Mouse (Mus musculus): ENCODE results near the gene Igf2r.

Igf2r gene

DNA sequence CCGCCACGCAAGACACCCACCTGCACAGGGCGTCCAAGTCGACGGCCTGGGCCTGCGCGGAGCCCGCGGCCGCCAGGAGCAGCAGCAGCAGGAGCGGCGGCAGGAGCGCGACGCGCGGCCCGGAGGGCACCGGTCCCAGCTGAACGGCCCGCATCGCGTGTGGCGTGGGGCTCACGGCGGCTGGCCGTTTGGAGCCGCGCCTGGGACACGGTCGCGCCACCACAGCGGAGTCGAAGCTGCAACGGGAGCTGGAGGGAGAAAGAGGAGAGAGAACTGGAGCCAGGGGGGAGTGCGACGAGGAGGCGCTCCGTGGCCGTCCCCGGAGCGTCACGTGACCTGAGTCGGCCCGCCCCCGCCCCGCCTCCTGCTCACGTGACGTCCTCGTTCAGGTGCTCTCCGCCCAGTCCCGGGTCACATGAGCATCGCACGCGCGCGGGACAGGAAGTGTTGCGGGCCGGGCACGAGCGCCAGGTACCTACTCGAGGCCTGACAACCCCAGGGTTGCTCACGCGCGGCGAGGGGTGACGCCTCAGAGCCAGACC lies at the start of gene Igf2r:
Igf2r (minus strand) TSS at position 285 of the 542 bp plus-strand sequence.
- DNase-seq (ENCODE audit: low spot score in 2 of 2), result peak in 1 of 2 experiments; percentile 76

GRCm38 (mm10) chr17:12815885-12816284 lies 46.4 kb upstream of the Igf2r start:
- no peak for DNase-seq (ENCODE audit: low spot score in 2 of 2)

GRCm38 (mm10) chr17:12814502-12814901 lies 45.0 kb upstream of the Igf2r start:
- DNase-seq (ENCODE audit: low spot score in 2 of 2), result no peak

DNA sequence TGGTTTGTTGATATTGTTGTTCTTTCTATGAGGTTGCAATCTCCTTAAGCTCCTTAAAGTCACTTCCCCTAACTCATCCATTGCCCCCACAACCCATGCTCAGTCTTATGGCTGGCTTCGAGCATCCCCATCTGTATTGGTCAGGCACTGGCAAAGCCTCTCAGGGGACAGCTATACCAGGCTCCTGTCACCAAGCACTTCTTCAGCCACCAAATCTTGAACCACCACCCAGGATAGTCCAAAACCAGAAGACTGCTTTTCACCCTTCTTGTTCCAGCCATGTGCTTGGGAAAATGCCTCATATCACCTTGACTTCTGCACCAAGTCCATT lies 41.5 kb upstream of the Igf2r start:
- DNase-seq (ENCODE audit: low spot score in 2 of 2), result no peak

DNA sequence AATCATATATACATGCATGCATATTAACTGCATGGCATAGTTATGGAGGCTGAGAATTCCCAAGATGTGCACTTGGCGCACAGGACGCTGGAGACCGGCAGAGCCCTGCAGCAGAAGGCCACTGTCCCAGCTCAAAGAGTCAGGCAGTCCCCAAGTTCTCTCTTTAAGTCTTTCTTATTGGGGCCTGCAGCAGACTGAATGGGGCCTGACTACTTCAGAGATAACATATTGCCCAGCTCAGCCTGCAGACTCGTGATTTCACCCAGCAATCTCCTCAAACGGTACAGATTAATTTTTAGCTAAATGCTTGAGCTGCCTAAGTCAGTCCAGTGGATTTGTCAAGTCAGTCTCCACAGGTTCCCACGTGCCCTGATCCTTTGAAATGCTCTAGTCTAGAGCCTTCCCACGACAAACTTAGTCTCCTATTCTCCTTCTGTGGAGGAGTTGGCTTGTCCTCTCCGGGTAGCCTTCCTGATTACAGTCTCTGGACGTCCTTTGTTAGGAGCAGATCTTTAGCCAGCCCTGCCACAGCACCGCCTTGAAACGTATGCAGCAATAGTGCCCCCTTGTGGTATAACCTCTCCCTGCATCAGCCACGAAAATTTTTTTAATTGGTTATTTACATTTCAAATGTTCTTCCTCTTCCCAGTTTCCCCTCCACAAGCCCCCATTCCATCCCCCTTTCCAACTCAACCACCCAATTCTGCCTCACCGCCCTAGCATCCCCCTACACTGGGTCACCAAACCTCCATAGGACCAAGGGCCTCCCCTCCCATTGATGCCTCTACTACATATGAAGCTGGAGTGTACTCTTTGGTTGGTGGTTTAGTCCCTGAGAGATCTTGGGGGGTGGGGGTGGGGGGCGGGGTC lies 40.9 kb upstream of the Igf2r start:
- peak; percentile 56 to 70 for DNase-seq (ENCODE audit: low spot score in 2 of 2)

DNA sequence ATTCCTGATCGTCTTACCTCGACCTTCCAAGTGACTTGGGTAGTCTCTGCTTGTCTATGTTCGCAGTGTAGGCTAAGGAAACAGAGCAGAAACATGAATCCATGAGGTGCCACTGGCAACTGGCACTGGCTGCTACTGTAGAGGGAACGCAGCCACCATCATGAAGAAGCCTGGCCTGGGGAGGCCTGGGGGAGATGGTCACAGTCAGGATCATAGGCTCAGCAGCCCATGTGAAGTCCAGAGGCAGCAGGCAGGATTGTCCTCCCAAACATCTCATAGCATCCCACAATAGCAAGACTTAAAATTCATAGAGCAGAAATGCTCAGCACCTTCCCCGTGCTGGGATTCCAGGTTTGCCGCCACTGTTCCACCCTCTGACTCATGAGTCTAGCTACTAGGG lies 39.4 kb upstream of the Igf2r start:
- DNase-seq (ENCODE audit: low spot score in 2 of 2), result no peak

GRCm38 (mm10) chr17:12804584-12805445 lies 35.4 kb upstream of the Igf2r start:
- DNase-seq (ENCODE audit: low spot score in 2 of 2), result no peak

GRCm38 (mm10) chr17:12801861-12802540 lies 32.5 kb upstream of the Igf2r start:
- no peak for DNase-seq (ENCODE audit: low spot score in 2 of 2)

- peak in 1 of 2 experiments; percentile 38 for DNase-seq (ENCODE audit: low spot score in 2 of 2)
Measured at GRCm38 (mm10) chr17:12799368-12800275, 30.2 kb upstream of the Igf2r start.

DNA sequence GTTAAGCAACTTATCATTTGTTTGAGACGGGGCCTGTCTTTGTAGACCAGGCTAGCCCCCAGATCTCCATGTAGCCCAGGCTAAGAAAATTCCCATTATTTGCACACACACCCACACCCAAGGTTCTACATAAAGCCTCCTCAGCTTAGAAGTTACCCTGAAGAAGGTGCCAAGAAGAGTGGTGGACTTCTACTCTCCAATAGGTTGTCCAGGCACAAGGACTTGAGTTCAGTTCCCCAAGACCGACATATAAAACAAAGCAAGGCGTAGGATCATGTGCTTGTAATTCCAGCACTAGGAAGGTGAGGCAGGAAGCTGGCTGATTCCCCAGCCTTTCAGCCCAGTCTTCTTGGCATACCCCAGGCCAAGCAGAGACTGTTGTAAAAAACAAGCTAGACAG lies 29.1 kb upstream of the Igf2r start:
- DNase-seq (ENCODE audit: low spot score in 2 of 2), result no peak

DNA sequence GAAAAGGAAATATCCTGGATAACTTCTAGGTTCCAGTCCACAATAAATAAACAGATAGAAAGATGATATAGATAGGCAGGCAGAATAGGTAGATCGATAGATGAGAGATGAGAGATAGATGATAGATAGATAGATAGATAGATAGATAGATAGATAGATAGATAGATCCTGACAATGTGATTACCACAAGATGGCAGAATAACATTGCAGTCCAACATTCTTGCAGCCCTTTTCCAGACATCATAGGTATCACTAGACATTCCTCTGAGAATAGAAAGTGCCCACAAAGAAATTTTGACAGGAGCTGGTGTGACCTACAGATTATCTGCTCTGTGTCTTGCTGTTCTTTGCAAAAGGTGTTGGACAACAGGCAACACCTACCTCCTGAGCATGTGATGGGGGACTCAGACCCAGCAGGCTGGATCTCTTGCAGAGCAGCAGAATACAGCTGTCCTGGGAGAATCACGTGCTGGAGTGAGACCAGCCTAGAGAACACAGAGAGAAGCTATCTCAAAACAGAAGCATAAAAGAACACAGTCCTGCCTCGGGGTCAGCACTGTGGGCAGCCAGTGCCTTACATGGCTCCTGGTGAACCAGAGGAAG lies 28.1 kb upstream of the Igf2r start:
- DNase-seq (ENCODE audit: low spot score in 2 of 2), result no peak

- no peak for DNase-seq (ENCODE audit: low spot score in 2 of 2)
Measured at GRCm38 (mm10) chr17:12796633-12797032, 27.2 kb upstream of the Igf2r start.

DNA sequence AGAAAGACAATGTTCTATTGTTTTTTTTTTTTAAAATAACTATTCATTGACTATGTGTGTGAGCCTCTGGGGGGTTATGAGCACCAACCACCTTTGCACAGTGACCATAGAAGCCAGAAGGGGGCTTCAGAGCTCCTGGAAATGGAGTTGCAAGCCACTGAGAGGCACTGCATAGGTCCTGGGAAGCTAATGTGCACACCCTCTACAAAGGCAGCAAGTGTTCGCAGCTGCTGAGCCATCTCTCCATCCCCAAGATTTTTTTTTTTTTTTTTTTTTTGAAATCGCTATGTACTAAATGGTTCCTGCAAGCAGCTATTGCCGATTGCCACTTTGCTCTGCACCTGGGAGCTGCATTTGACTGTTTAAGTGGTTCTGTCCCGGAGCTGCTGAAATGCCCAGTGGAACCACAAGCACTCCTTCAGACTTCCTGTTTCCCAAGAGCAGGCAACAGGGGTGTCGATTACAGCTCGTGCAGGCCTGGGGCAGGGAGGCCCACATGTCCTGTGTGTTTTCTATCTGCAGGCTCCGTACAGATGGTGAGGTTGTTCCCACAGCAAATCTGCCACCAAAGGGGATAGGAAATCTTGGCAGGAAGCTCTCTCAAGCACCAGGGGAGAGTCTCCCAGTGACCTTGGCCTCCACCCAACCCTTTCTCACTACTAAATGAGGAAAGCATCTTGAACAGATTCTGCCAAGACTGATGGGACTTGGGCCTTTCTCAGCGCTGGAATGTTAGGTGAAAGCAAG lies 24.4 kb upstream of the Igf2r start:
- DNase-seq (ENCODE audit: low spot score in 2 of 2), result peak in 1 of 2 experiments; percentile 71

GRCm38 (mm10) chr17:12792422-12793206 lies 23.1 kb upstream of the Igf2r start:
- peak; percentile 80 to 86 for DNase-seq (ENCODE audit: low spot score in 2 of 2)

DNA sequence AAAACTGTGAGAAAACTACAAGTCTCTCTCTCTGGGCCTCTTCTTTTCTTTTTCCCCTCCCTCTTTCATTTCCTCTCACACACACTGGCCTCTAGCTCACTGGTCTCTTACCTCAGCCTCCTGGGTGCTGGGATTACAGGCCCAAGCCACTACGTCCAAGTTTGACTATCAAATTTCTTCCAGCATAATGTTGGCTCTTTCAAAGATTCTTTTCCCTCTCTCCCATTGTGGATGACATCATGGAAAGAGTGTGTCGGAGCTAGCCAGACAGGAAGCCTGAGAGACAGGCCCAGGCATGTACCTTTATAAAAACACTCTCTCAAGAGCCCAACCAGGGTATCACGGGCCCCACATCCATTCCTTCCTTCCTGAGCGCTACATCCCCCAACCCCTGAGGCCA lies 22.0 kb upstream of the Igf2r start:
- DNase-seq (ENCODE audit: low spot score in 2 of 2), result no peak

DNA sequence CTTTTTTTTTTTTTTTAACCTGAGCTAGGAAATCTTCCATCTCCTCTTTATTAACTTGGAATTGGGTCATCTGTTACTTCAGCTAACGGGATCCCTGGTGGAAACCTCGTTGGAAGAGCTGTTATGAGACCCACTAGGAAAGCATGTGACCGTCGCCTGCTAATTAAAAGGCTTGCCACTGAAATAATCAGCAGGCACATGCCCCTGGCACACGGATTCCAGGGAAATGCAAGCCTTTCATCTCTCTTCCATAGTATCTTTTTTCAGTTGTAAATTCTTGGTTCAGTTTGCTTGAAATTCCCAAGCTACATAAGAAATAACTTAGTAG lies 21.6 kb upstream of the Igf2r start:
- DNase-seq (ENCODE audit: low spot score in 2 of 2), result no peak

DNA sequence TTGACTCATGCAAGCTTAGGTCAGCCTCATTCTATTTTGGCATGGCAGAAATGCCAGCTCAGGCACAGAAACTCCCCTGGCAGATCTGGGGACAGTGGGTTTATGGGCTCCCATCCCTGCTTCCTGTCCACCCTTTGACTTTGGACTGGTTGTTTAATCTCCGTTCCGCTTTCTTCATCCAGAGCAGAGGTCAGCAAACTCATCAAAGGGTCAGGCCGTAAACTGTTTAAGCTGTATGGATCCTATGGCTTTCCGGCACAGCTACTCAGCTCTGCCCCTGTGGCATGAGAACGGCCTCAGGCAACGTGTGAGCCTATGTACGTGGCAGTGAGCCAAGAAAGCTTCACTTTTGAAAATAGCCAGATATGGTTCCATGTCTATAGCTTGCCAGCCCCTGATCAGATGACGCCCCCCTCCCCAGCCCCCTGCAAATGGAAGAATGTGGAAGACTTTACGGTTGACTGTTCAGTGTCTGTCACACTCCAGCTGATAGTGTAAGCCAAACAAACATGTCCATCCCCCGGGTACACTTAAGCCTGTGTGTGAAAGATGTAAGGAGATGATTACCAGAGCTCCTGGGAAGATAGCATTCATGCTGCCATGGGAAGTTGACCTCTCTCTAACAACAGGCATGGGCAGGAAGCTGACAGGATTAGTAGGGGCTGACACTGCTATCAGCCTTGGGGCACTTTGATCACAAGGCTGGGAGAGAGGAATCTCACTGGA lies 21.1 kb upstream of the Igf2r start:
- DNase-seq (ENCODE audit: low spot score in 2 of 2), result no peak

Data from urinary bladder, postnatal 36 days (tissue).